Mouse (Mus musculus) bone marrow macrophage, adult 2 months (primary cell): Measurements from ENCODE around the gene Gm5800. TPM values are rescaled to one million over a fixed set of nuclear protein-coding genes. Genes with fewer than 3 reads are reported as not detected.
"Not testable (repeated sequence)": the region's sequence is repeated elsewhere in the genome, so short reads cannot be mapped to it uniquely, and the experiment has no call there.

ENCODE experiments used
- H3K27ac ChIP-seq: 2 replicates; pipeline ENCODE4 v1.5.1; 2012; ENCODE audit warnings: low read depth, low read length; ENCODE audit not compliant: insufficient read depth
- H3K4me1 ChIP-seq: 2 replicates; pipeline ENCODE4 v1.6.1; 2012; ENCODE audit warnings: low read length; ENCODE audit not compliant: control insufficient read depth, insufficient read depth
- H3K4me3 ChIP-seq: 2 replicates; pipeline ENCODE4 v1.5.1; 2012; ENCODE audit warnings: mild to moderate bottlenecking, low read length, moderate library complexity; ENCODE audit not compliant: insufficient read depth
- CTCF ChIP-seq: IDR thresholded peaks from 2 replicates; pipeline ENCODE4 v1.5.1; 2012; ENCODE audit warnings: low read depth, mild to moderate bottlenecking, low read length, moderate library complexity
- POLR2A ChIP-seq: IDR thresholded peaks from 2 replicates; pipeline ENCODE4 v1.6.1; 2012; ENCODE audit warnings: mild to moderate bottlenecking, low read depth, low read length, borderline replicate concordance
- polyA plus RNA-seq: library from polyadenylated mRNA; stranded (reverse); fragments of >200 nt; gene quantifications from 2 replicates; pipeline ENCODE4 v1.2.4, GENCODE M21; 2012; ENCODE audit not compliant: missing spikeins, insufficient read depth, insufficient read length

The Gm5800 gene
- polyA plus RNA-seq, result not detected in 2 replicates

GRCm38 (mm10) chr14:51717083-51717482, at the start of gene Gm5800:
Gene Gm5800, minus strand, starts transcription at chr14:51717183.
- TF ChIP-seq CTCF, result no peak
- no peak for TF ChIP-seq POLR2A
- Histone ChIP-seq H3K27ac (no peak within 1 kb of the TSS), H3K4me3 (no peak within 1 kb of the TSS), H3K4me1 (no peaks in the 10 kb centered on the region)

GRCm38 (mm10) chr14:51755944-51756343, 39.0 kb upstream of the Gm5800 start:
- Histone ChIP-seq H3K4me3 (no peak overlapping the region), H3K4me1 (peaks cover 2% of the 10 kb centered on the region; the same call in 1 of the 2 replicates), H3K27ac (no peak overlapping the region)
- TF ChIP-seq CTCF (no peak), POLR2A (no peak)

- Histone ChIP-seq H3K4me3 (no peak overlapping the region), H3K27ac (no peak overlapping the region), H3K4me1 (no peaks in the 10 kb centered on the region)
- TF ChIP-seq POLR2A (no peak), CTCF (no peak)
Observed at GRCm38 (mm10) chr14:51740347-51741170, 23.6 kb upstream of the Gm5800 start.

- H3K27ac ChIP-seq, result no peak overlapping the region
- no peak overlapping the region for H3K4me3 ChIP-seq
- TF ChIP-seq CTCF (no peak), POLR2A (no peak)
- H3K4me1 ChIP-seq, result no peaks in the 10 kb centered on the region
Observed at GRCm38 (mm10) chr14:51739150-51739993, 22.4 kb upstream of the Gm5800 start.

DNA sequence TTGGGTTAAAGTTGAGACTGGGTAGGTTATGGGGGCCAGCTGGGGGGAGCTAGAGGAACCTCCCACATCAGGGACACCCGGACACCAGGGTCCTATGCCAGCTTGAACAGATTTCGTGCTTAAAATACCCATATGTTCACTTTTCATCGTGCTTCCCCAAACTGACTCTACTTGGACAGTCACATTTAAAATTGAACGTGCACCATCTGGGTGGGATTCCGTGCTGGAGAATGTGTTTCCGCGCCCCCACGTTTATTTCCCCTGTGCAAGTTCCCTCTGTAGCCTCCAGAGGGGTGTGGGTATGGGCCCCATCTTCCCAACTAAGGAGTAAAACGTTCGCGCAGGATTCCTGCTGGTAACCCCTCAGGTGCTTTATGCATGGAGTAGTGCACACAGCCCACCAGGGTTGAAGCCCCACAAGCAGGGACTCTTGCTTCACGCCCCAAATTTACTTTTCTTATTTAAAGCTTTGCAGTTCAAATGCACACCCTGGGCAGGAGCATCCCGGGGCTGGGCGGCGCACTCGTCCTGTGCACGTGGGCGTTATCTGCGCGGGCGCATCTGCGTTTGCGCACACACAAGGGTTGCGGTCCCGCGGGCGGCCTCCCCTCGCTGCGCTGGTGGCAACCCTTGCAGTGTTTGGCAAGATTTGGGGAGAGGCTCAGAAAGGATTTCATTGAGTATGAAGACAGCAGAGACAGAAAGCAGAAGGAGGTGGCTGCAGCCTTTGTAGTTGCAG, 21.6 kb upstream of the Gm5800 start:
- H3K4me3 ChIP-seq, result no peak overlapping the region
- H3K4me1 ChIP-seq, result no peaks in the 10 kb centered on the region
- TF ChIP-seq CTCF (no peak), POLR2A (no peak)
- no peak overlapping the region for H3K27ac ChIP-seq

GRCm38 (mm10) chr14:51737967-51738366, 21.0 kb upstream of the Gm5800 start:
- no peak overlapping the region for H3K4me3 ChIP-seq
- no peaks in the 10 kb centered on the region for H3K4me1 ChIP-seq
- no peak for TF ChIP-seq POLR2A
- TF ChIP-seq CTCF, result no peak
- H3K27ac ChIP-seq, result no peak overlapping the region

DNA sequence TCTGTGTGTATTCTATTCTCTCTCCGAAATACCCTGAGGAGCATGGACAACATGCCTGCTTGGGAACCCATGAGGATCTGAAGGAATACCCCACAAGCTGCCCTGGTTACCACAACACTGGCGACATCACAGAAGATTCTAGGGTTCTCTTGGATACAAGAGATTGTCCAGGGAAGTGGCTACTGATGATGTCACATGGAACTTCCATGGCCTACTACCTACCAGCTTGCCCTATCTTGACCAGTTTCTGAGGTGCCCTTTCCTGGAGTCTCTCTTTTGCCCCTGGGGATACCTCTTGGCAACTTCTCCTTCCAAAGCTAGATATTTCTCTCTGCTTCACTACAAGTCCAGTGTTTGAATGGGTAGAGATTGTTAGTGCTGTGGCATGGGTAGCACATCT, 21.6 kb downstream of the Gm5800 start, which contains the start of gene Gm17079:
Gm17079 (minus strand) TSS at position 101 of the 400 bp plus-strand sequence.
- not testable (repeated sequence) for H3K27ac ChIP-seq, H3K4me3 ChIP-seq, H3K4me1 ChIP-seq

DNA sequence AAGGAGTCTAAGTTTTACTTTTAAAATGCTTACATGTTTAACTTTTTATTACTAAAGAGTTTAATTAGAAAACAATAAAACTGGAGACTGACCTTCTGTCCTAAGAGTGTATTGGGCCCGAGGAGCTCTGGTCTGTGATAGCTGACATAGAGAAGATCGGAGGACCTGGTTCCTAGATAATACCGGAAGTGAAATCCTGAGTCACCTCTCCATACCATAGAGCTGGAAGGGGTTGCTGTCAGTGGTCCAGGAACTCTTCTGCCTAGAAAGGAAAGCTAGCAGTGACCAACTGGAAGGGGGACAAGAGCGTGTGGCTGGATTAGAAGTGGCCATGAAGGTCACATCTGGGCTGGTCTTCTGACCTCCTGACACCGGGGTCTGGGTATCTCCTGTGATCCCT, 39.7 kb downstream of the Gm5800 start:
- TF ChIP-seq CTCF (no peak), POLR2A (no peak)
- no peak overlapping the region for H3K27ac ChIP-seq
- no peaks in the 10 kb centered on the region for H3K4me1 ChIP-seq
- no peak overlapping the region for H3K4me3 ChIP-seq

Other genes starting within 250 kb of the Gm5800 start
- not detected in 2 replicates for gene Gm5622, start 164.4 kb downstream of the Gm5800 start, polyA plus RNA-seq
- not detected in 2 replicates for gene Gm17175, start 143.1 kb downstream of the Gm5800 start, polyA plus RNA-seq
- gene Gm17174, start 125.0 kb downstream of the Gm5800 start, polyA plus RNA-seq, result not detected in 2 replicates
- not detected in 2 replicates for gene Gm17078, start 105.9 kb downstream of the Gm5800 start, polyA plus RNA-seq
- not detected in 2 replicates for gene Gm4181, start 81.5 kb downstream of the Gm5800 start, polyA plus RNA-seq
- not detected in 2 replicates for gene Gm17079, start 21.7 kb downstream of the Gm5800 start, polyA plus RNA-seq
- gene Ang4, start 56.4 kb upstream of the Gm5800 start, polyA plus RNA-seq, result not detected in 2 replicates
- gene AY358078, start 82.9 kb upstream of the Gm5800 start, polyA plus RNA-seq, result not detected in 2 replicates
- not detected in 2 replicates for gene Ear6, start 136.5 kb upstream of the Gm5800 start, polyA plus RNA-seq
- 18.6 and 19.4 TPM in 2 replicates for gene Mettl17, start 167.7 kb upstream of the Gm5800 start, polyA plus RNA-seq
- gene Slc39a2, start 175.7 kb upstream of the Gm5800 start, polyA plus RNA-seq, result 0.44 and 1.2 TPM in 2 replicates
- gene Ndrg2, start 197.0 kb upstream of the Gm5800 start, polyA plus RNA-seq, result 0.91 and 2.5 TPM in 2 replicates
- gene Tppp2, start 201.2 kb upstream of the Gm5800 start, polyA plus RNA-seq, result not detected in 2 replicates
- gene Rnase13, start 205.6 kb upstream of the Gm5800 start, polyA plus RNA-seq, result not detected in 2 replicates